Mouse (Mus musculus) midbrain, embryonic 11.5 days (tissue): Measurements from ENCODE around the gene Capn5. TPM values are rescaled to one million over a fixed set of nuclear protein-coding genes. Genes with fewer than 3 reads are reported as not detected.

Experiments used
- ATAC-seq: fragments of 200-750 bp; cut with Nextera tagmentation; 2 replicates; pipeline ENCODE4 v1.8.0; 2017; ENCODE audit warnings: moderate TSS enrichment, moderate library complexity; ENCODE audit not compliant: low FRiP score
- DNase-seq: peaks from one replicate; pipeline ENCODE4 v3.0.0; 2015; ENCODE audit warnings: low spot score; ENCODE audit errors: missing footprints
- H3K27ac ChIP-seq: fragments of 300-500 bp; sonication (generic); 2 replicates; pipeline ENCODE4 v1.5.1; 2014; ENCODE audit warnings: low read depth, low read length
- H3K27me3 ChIP-seq: fragments of 300-500 bp; sonication (generic); 2 replicates; pipeline ENCODE4 v1.6.1; 2014; ENCODE audit warnings: mild to moderate bottlenecking, low read length, moderate library complexity, mixed read lengths; ENCODE audit not compliant: control insufficient read depth, insufficient read depth
- H3K36me3 ChIP-seq: fragments of 300-500 bp; sonication (generic); 2 replicates; pipeline ENCODE4 v1.6.1; 2014; ENCODE audit warnings: mild to moderate bottlenecking, low read length, moderate library complexity, mixed read lengths; ENCODE audit not compliant: control insufficient read depth, insufficient read depth
- H3K4me1 ChIP-seq: fragments of 300-500 bp; sonication (generic); 2 replicates; pipeline ENCODE4 v1.6.1; 2014; ENCODE audit warnings: low read length; ENCODE audit not compliant: control insufficient read depth, insufficient read depth
- H3K4me2 ChIP-seq: fragments of 300-500 bp; sonication (generic); 2 replicates; pipeline ENCODE4 v1.6.1; 2014; ENCODE audit warnings: mild to moderate bottlenecking, moderate library complexity
- H3K4me3 ChIP-seq: fragments of 300-500 bp; sonication (generic); 2 replicates; pipeline ENCODE4 v1.5.1; 2014; ENCODE audit warnings: low read depth, low read length
- H3K9ac ChIP-seq: fragments of 300-500 bp; sonication (generic); 2 replicates; pipeline ENCODE4 v1.6.1; 2014; ENCODE audit warnings: low read length
- H3K9me3 ChIP-seq: fragments of 300-500 bp; sonication (generic); 2 replicates; pipeline ENCODE4 v1.6.1; 2016; ENCODE audit warnings: low read length; ENCODE audit not compliant: control insufficient read depth
- WGBS: fragments of 180-500 bp; shearing (Covaris S2); extraction: QIAGEN DNeasy Blood & Tissue Kit; methylation state at CpG from one replicate; pipeline ENCODE4 v1.1.7; 2014; 5-methylcytosine and 5-hydroxymethylcytosine counted together
- polyA plus RNA-seq: library from polyadenylated mRNA; unstranded; fragments of >200 nt; fragmentation: Nextera tagmentation; extraction: Ambion mirVana; gene quantifications from 2 replicates; pipeline ENCODE4 v1.2.1, GENCODE M21; 2014

The Capn5 gene
- polyA plus RNA-seq, 1 experiment from 2014 or later = 3.7 TPM

DNA sequence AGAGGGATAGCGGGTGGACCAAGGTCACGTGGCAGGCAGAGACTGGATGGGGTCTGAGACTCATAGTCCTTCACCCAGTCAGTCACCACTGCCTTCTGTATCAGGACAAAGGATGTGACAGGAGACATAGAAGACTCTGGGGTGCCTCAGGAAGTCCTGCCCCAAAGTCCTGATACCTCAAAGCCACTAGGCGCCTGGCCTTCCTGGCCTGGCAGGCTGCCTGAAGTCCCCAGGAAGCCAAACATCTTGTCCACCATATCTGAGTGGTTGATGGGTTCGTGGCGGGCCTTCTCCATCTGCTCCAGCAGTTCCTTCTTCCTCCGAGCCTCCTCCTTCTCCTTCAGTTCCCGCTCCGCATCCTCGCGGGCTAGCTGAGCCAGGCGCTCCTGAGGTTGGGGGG is 100.6 kb downstream of the Capn5 start:
- peaks cover 5% of the 10 kb centered on the region for H3K4me1 ChIP-seq
- no peaks in the 10 kb centered on the region for H3K36me3 ChIP-seq
- WGBS = 84% methylated on average over 11 of the region's 11 CpGs
- no peak overlapping the region for H3K9ac ChIP-seq
- DNase-seq (no peak), ATAC-seq (no peak)
- no peak overlapping the region for H3K4me3 ChIP-seq
- no peaks in the 10 kb centered on the region for H3K9me3 ChIP-seq
- no peaks in the 10 kb centered on the region for H3K27me3 ChIP-seq
- H3K27ac ChIP-seq = no peak overlapping the region
- H3K4me2 ChIP-seq = no peak overlapping the region

- Histone ChIP-seq H3K9ac (no peak overlapping the region), H3K4me2 (no peak overlapping the region), H3K9me3 (no peaks in the 10 kb centered on the region), H3K27ac (no peak overlapping the region), H3K4me1 (no peaks in the 10 kb centered on the region), H3K36me3 (no peaks in the 10 kb centered on the region), H3K27me3 (no peaks in the 10 kb centered on the region), H3K4me3 (no peak overlapping the region)
- WGBS = 32% methylated on average over 5 of the region's 5 CpGs
- peak; percentile 75 for ATAC-seq
- peak; percentile 98 for DNase-seq
Observed at GRCm38 (mm10) chr7:98071620-98072019, 106.5 kb downstream of the Capn5 start.

Other genes starting within 250 kb of the Capn5 start
- gene Myo7a, start 58.8 kb downstream of the Capn5 start, polyA plus RNA-seq = 10.1 and 11.1 TPM in 2 replicates
- gene Omp, start 32.8 kb downstream of the Capn5 start, polyA plus RNA-seq = 0.18 and 0.23 TPM in 2 replicates
- 0.07 TPM in 1 of 2 replicates, not detected in the other for gene B3gnt6, start 21.2 kb upstream of the Capn5 start, polyA plus RNA-seq
- 15.8 and 16.6 TPM in 2 replicates for gene Acer3, start 142.9 kb upstream of the Capn5 start, polyA plus RNA-seq
- gene Tsku, start 183.1 kb upstream of the Capn5 start, polyA plus RNA-seq = 7.3 and 7.7 TPM in 2 replicates